Mouse (Mus musculus) heart, embryonic 12.5 days (tissue): ENCODE results near the gene Mta3. TPM values are rescaled to one million over a fixed set of nuclear protein-coding genes. Genes with fewer than 3 reads are reported as not detected.

Experiments
- ATAC-seq: fragments of 200-750 bp; cut with Nextera tagmentation; 2 replicates; pipeline ENCODE4 v1.8.0; 2017; ENCODE audit warnings: moderate TSS enrichment, moderate library complexity; ENCODE audit not compliant: insufficient number of reproducible peaks, low FRiP score
- H3K27ac ChIP-seq: fragments of 300-500 bp; sonication (generic); 2 replicates; pipeline ENCODE4 v1.5.1; 2016; ENCODE audit warnings: mild to moderate bottlenecking, moderate library complexity; ENCODE audit not compliant: poor library complexity, severe bottlenecking
- H3K27me3 ChIP-seq: fragments of 300-500 bp; sonication (generic); replicated peaks from 2 replicates; pipeline ENCODE4 v1.6.1; 2016; ENCODE audit warnings: mild to moderate bottlenecking, moderate library complexity
- H3K36me3 ChIP-seq: fragments of 300-500 bp; sonication (generic); 2 replicates; pipeline ENCODE4 v1.6.1; 2016; ENCODE audit warnings: mild to moderate bottlenecking, moderate library complexity
- H3K4me1 ChIP-seq: fragments of 300-500 bp; sonication (generic); replicated peaks from 2 replicates; pipeline ENCODE4 v1.6.1; 2016; ENCODE audit warnings: mild to moderate bottlenecking
- H3K4me2 ChIP-seq: fragments of 300-500 bp; sonication (generic); 2 replicates; pipeline ENCODE4 v1.6.1; 2016; ENCODE audit warnings: mild to moderate bottlenecking, moderate library complexity
- H3K4me3 ChIP-seq: fragments of 300-500 bp; sonication (generic); 2 replicates; pipeline ENCODE4 v1.5.1; 2016; ENCODE audit warnings: mild to moderate bottlenecking
- H3K9ac ChIP-seq: fragments of 300-500 bp; sonication (generic); 2 replicates; pipeline ENCODE4 v1.6.1; 2016; ENCODE audit warnings: mild to moderate bottlenecking, moderate library complexity
- H3K9me3 ChIP-seq: fragments of 300-500 bp; sonication (generic); replicated peaks from 2 replicates; pipeline ENCODE4 v1.6.1; 2016; ENCODE audit warnings: mild to moderate bottlenecking, moderate library complexity
- WGBS: fragments of 180-500 bp; shearing (Covaris S2); methylation state at CpG from one replicate; pipeline ENCODE4 v1.1.7; 2016; 5-methylcytosine and 5-hydroxymethylcytosine counted together
- polyA plus RNA-seq: library from polyadenylated mRNA; unstranded; fragments of >200 nt; fragmentation: Nextera tagmentation; extraction: Ambion mirVana; gene quantifications from 2 replicates; pipeline ENCODE4 v1.2.1, GENCODE M21; 2016

Gene Mta3
- polyA plus RNA-seq, 1 experiment from 2014 or later: 42.8 TPM

DNA sequence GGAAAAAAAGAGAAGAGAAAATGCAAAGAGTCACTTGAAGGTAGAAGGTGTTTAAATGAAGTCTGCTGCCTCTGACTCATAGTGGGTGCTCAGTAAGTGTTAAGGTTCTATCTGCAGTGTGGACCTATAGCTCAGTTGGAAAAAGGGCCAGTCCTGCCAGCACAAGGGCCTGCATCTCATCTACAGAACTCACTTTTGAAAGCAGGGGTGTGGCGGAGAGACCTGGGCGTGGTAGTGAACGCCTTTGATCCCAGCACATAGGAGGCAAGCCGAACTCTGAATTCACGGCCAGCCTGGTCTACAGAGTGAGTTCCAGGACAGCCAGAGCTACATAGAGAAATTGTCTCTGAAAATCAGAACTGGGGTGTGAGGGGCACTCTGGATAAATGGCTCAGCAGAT is 104.3 kb downstream of the Mta3 start:
- peak; percentile 12; the same call in 1 of the 2 replicates for ATAC-seq
- no peak overlapping the region for H3K9ac ChIP-seq
- H3K9me3 ChIP-seq: no peaks in the 10 kb centered on the region
- no peaks in the 10 kb centered on the region for H3K27me3 ChIP-seq
- 0 out of 2 replicates have a peak, but pooled peaks cover 3% of the 10 kb centered on the region for H3K4me1 ChIP-seq
- H3K4me2 ChIP-seq: no peak overlapping the region
- H3K4me3 ChIP-seq: no peak overlapping the region
- H3K27ac ChIP-seq: no peak overlapping the region
- H3K36me3 ChIP-seq: peaks cover 38% of the 10 kb centered on the region
- 82% methylated on average over 5 of the region's 5 CpGs for WGBS

- H3K9ac ChIP-seq: no peak overlapping the region
- ATAC-seq: no peak
- H3K9me3 ChIP-seq: no peaks in the 10 kb centered on the region
- H3K27ac ChIP-seq: no peak overlapping the region
- WGBS: 95% methylated on average over 17 of the region's 17 CpGs
- 0 out of 2 replicates have a peak, but pooled peaks cover under 1% of the 10 kb centered on the region for H3K4me1 ChIP-seq
- peaks cover 19% of the 10 kb centered on the region for H3K36me3 ChIP-seq
- H3K4me3 ChIP-seq: no peak overlapping the region
- H3K4me2 ChIP-seq: no peak overlapping the region
- no peaks in the 10 kb centered on the region for H3K27me3 ChIP-seq
Measured at GRCm38 (mm10) chr17:83812200-83812944, 106.4 kb downstream of the Mta3 start.

DNA sequence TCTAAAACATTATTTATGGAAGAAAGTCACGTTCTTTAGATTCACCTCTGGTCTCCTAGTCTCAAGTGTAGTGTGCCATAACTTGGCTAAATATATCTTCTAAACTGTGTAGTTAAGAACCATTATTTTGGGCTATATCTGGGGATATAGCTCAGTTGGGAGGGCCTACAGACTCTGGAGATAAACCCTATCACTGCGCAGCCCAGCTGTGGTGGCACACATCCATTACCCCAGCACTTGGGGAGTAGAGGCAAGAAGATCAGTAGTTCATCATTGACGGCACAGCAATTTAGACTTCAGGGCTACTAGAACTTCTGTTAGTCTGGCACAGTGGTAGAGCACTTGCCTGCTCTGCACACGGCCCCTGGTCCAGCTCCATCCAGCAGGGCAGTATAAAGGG is 107.1 kb downstream of the Mta3 start:
- Histone ChIP-seq H3K27ac (no peak overlapping the region), H3K9ac (no peak overlapping the region), H3K9me3 (no peaks in the 10 kb centered on the region), H3K4me2 (no peak overlapping the region), H3K4me1 (no peaks in the 10 kb centered on the region), H3K27me3 (no peaks in the 10 kb centered on the region), H3K4me3 (no peak overlapping the region), H3K36me3 (peaks cover 20% of the 10 kb centered on the region)
- ATAC-seq: no peak
- WGBS: 85% methylated on average over 4 of the region's 4 CpGs

GRCm38 (mm10) chr17:83816996-83817395 is 111.0 kb downstream of the Mta3 start:
- ATAC-seq: no peak
- Histone ChIP-seq H3K27me3 (no peaks in the 10 kb centered on the region), H3K4me3 (no peak overlapping the region), H3K9me3 (no peaks in the 10 kb centered on the region; the same call in 1 of the 2 replicates), H3K4me1 (peaks cover 16% of the 10 kb centered on the region), H3K4me2 (no peak overlapping the region), H3K27ac (no peak overlapping the region), H3K36me3 (0 out of 2 replicates have a peak, but pooled peaks cover 12% of the 10 kb centered on the region), H3K9ac (no peak overlapping the region)
- 79% methylated on average over 7 of the region's 7 CpGs for WGBS

DNA sequence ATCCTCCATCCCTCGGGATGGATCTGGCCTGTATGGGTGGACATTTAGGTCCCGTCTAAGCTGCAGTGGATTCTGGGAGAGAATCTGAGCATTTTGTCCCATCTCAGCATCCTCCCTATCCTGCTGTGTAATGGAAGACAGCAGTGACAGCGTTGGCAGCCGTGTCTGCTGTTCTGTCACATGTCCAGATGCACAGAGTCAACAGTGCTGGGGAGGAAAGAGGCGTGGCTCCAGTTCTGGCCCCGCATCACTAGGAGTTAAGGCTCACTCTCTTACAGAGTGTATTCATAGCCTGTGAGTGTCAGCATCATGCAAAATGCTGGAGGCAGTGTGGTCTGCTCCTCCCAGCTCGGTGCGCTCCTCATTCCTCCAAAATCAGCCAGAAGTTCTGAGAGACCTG is 113.5 kb downstream of the Mta3 start:
- Histone ChIP-seq H3K4me1 (peaks cover 29% of the 10 kb centered on the region), H3K27ac (no peak overlapping the region), H3K4me2 (no peak overlapping the region), H3K9ac (no peak overlapping the region), H3K27me3 (no peaks in the 10 kb centered on the region), H3K4me3 (no peak overlapping the region), H3K36me3 (0 out of 2 replicates have a peak, but pooled peaks cover 8% of the 10 kb centered on the region), H3K9me3 (no peaks in the 10 kb centered on the region; the same call in 1 of the 2 replicates)
- no peak for ATAC-seq
- WGBS: 62% methylated on average over 8 of the region's 8 CpGs

DNA sequence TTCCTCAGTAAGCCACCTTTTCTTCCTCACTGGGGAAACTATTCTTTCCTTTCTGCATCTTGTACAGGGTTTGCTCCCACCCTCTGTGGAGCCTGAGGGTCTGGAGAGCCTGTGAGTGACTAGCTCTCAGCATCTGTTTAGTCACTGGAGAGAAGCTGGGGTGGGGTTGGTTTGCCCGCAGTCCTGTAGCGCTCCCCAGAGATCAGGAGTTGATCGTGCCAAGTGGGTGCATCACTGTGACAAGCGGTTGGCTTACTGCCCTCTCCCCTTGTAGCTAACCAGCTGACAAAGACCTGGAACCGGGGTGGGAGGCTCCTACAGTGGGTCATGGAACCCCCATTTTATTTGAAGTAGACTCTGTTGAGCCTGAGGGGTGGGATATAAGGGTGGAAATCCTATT is 114.7 kb downstream of the Mta3 start:
- Histone ChIP-seq H3K4me3 (no peak overlapping the region), H3K9ac (no peak overlapping the region), H3K27ac (no peak overlapping the region), H3K4me1 (peaks cover 29% of the 10 kb centered on the region), H3K36me3 (0 out of 2 replicates have a peak, but pooled peaks cover 4% of the 10 kb centered on the region), H3K27me3 (no peaks in the 10 kb centered on the region), H3K4me2 (no peak overlapping the region), H3K9me3 (no peaks in the 10 kb centered on the region; the same call in 1 of the 2 replicates)
- no peak for ATAC-seq
- WGBS: 88% methylated on average over 5 of the region's 5 CpGs

GRCm38 (mm10) chr17:83821876-83822275 is 115.9 kb downstream of the Mta3 start:
- 0 out of 2 replicates have a peak, but pooled peaks cover 4% of the 10 kb centered on the region for H3K36me3 ChIP-seq
- WGBS: 88% methylated on average over 3 of the region's 3 CpGs
- H3K27ac ChIP-seq: no peak overlapping the region
- no peak overlapping the region for H3K4me3 ChIP-seq
- H3K4me2 ChIP-seq: no peak overlapping the region
- peaks cover 29% of the 10 kb centered on the region for H3K4me1 ChIP-seq
- H3K27me3 ChIP-seq: no peaks in the 10 kb centered on the region
- H3K9ac ChIP-seq: no peak overlapping the region
- H3K9me3 ChIP-seq: no peaks in the 10 kb centered on the region; the same call in 1 of the 2 replicates
- ATAC-seq: no peak

DNA sequence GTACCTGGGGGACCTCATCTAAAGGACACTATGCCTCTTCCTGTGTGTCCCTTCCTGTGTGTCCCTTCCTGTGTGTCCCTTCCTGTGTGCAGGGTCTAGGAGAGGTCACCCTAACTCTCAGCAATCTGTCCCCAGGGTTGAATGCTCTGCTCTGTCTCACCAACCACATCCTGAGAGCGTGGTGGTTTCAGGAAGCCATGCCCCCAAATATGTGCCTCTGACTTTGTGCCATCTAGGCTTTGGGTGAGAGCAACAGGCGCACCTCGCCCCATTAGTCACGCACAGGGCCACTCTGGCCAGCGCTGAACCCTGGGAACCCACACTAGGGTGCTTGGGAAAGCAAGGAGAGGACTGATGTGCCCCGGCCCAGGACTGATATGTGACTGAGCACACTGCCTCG is 117.9 kb downstream of the Mta3 start:
- Histone ChIP-seq H3K27ac (no peak overlapping the region), H3K9me3 (no peaks in the 10 kb centered on the region; the same call in 1 of the 2 replicates), H3K36me3 (no peaks in the 10 kb centered on the region), H3K4me2 (no peak overlapping the region), H3K4me1 (peaks cover 32% of the 10 kb centered on the region), H3K27me3 (0 out of 2 replicates have a peak, but pooled peaks cover 3% of the 10 kb centered on the region), H3K4me3 (no peak overlapping the region), H3K9ac (no peak overlapping the region)
- no peak for ATAC-seq
- 86% methylated on average over 7 of the region's 7 CpGs for WGBS

DNA sequence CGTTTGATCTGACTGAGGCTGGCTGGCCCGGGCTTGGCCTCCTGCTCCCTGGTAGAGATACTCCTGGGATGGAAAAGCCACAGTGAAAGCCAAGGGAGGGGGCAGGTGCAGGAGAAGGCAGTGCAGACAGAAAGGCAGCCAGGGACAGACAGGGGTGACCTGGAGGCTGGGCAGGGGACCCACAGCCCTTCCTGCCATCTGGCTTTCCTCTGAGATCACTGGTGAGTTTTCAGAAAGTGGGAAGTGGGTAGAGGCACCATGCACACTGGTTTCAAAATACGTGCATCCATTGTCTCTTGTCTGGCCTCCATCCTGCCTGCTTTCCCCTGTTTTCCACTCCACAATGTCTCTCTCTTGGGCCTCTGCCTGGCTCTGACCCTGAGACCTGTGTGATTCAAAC is 123.4 kb downstream of the Mta3 start:
- 0 out of 2 replicates have a peak, but pooled peaks cover 3% of the 10 kb centered on the region for H3K27me3 ChIP-seq
- no peak overlapping the region for H3K4me3 ChIP-seq
- H3K36me3 ChIP-seq: no peaks in the 10 kb centered on the region
- no peak overlapping the region for H3K27ac ChIP-seq
- H3K9me3 ChIP-seq: no peaks in the 10 kb centered on the region
- H3K4me2 ChIP-seq: no peak overlapping the region
- peaks cover 20% of the 10 kb centered on the region for H3K4me1 ChIP-seq
- no peak for ATAC-seq
- 50% methylated on average over 3 of the region's 3 CpGs for WGBS
- H3K9ac ChIP-seq: no peak overlapping the region

DNA sequence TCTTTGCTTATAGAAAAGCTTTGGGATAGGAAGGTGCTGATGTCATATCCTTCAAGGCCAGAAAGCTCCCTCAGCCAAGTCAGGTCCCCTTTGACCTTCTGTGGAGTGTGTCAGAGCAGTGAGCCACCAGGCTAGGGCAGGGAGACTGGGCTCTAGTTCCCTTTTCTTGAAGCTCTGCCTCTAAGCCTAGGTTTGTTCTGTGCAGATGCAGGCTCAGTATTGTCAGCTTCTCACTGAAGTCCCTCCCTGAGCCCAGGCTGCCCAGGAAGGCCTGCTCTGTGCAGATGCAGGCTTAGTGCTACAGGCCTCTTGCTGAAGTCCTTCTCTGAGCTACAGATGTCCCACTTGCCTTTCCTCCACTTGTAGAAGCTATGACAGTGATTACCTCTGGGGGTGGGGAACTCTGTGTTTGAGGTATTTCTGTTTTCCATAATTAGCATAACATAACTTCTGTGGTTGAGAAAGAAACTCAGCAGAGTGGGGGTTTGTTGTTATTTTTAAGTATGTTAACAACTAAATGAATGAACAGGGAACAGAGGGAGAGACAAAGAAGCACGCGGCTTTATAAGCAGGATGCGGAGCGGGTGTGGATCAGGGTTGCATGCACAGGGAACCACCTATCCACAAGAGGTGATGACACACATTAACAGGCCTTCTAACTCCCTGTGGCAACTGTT is 124.8 kb downstream of the Mta3 start:
- Histone ChIP-seq H3K36me3 (no peaks in the 10 kb centered on the region), H3K4me2 (no peak overlapping the region), H3K4me3 (no peak overlapping the region), H3K27ac (no peak overlapping the region), H3K27me3 (0 out of 2 replicates have a peak, but pooled peaks cover 3% of the 10 kb centered on the region), H3K9me3 (no peaks in the 10 kb centered on the region), H3K4me1 (peaks cover 20% of the 10 kb centered on the region), H3K9ac (no peak overlapping the region)
- 85% methylated on average over 4 of the region's 4 CpGs for WGBS
- no peak for ATAC-seq

GRCm38 (mm10) chr17:83834120-83834519 is 128.2 kb downstream of the Mta3 start:
- no peaks in the 10 kb centered on the region for H3K36me3 ChIP-seq
- no peak overlapping the region for H3K4me3 ChIP-seq
- peaks cover 9% of the 10 kb centered on the region for H3K4me1 ChIP-seq
- H3K9me3 ChIP-seq: no peaks in the 10 kb centered on the region
- 0 out of 2 replicates have a peak, but pooled peaks cover 9% of the 10 kb centered on the region for H3K27me3 ChIP-seq
- 49% methylated on average over 4 of the region's 4 CpGs for WGBS
- no peak overlapping the region for H3K9ac ChIP-seq
- no peak overlapping the region for H3K27ac ChIP-seq
- no peak overlapping the region for H3K4me2 ChIP-seq
- ATAC-seq: no peak
